Mouse (Mus musculus) splenic B cell, adult 2 months (primary cell): Measurements from ENCODE around the gene Dbil5.

Experiments used
- DNase-seq: peaks from one replicate; pipeline ENCODE4 v3.0.0-alpha.2; 2011; ENCODE audit warnings: low read depth, low spot score
- H3K27me3 ChIP-seq: 2 replicates; pipeline ENCODE4 v1.6.1; 2012; ENCODE audit warnings: mild to moderate bottlenecking, low read length, moderate library complexity, mixed read lengths; ENCODE audit not compliant: control insufficient read depth, poor library complexity, insufficient read depth, severe bottlenecking
- H3K36me3 ChIP-seq: 2 replicates; pipeline ENCODE4 v1.6.1; 2012; ENCODE audit warnings: mild to moderate bottlenecking, low read length, moderate library complexity, mixed read lengths; ENCODE audit not compliant: control insufficient read depth, poor library complexity, insufficient read depth, severe bottlenecking

The Dbil5 gene

GRCm38 (mm10) chr11:76217390-76217800, at the start of gene Dbil5, which contains the start of gene Gemin4:
Gene Dbil5, plus strand, starts transcription at chr11:76217608.
Gene Gemin4, minus strand, starts transcription at chr11:76217664.
- no peaks in the 10 kb centered on the region for H3K27me3 ChIP-seq
- peak; percentile 99 for DNase-seq
- H3K36me3 ChIP-seq = 0 out of 2 replicates have a peak, but pooled peaks cover 2% of the 10 kb centered on the region

DNA sequence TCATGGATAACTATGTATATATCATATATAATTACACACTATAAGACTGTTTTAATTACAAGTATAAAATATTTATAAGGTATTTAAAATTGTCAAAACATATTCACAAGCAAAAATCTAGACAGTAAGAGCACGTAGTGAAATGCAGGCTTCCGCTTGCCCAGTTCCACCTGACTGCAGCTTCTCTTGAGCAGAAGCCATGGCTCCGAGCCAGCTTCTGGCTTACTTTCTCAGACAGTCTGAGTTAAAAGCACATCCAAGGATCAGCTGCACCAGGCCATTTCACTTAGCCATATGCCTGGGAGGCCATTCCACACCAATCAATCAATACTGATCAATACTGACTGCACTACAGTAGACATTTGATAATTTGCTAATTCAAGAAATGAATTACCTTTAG, 48.4 kb upstream of the Dbil5 start:
- H3K27me3 ChIP-seq = no peaks in the 10 kb centered on the region
- peaks cover 8% of the 10 kb centered on the region; the same call in 1 of the 2 replicates for H3K36me3 ChIP-seq
- DNase-seq = no peak

GRCm38 (mm10) chr11:76170207-76170606, 47.2 kb upstream of the Dbil5 start:
- peaks cover 8% of the 10 kb centered on the region; the same call in 1 of the 2 replicates for H3K36me3 ChIP-seq
- H3K27me3 ChIP-seq = no peaks in the 10 kb centered on the region
- DNase-seq = no peak

- no peaks in the 10 kb centered on the region for H3K36me3 ChIP-seq
- H3K27me3 ChIP-seq = no peaks in the 10 kb centered on the region
- peak; percentile 12 for DNase-seq
Observed at GRCm38 (mm10) chr11:76178726-76179494, 38.5 kb upstream of the Dbil5 start.

GRCm38 (mm10) chr11:76179495-76180145, 37.8 kb upstream of the Dbil5 start, which contains the start of the genes Vps53 and Fam57a:
Gene Vps53, minus strand, starts transcription at chr11:76179647.
Gene Fam57a, plus strand, starts transcription at chr11:76179671.
- H3K27me3 ChIP-seq = no peaks in the 10 kb centered on the region
- DNase-seq = peak; percentile 68
- H3K36me3 ChIP-seq = no peaks in the 10 kb centered on the region

DNA sequence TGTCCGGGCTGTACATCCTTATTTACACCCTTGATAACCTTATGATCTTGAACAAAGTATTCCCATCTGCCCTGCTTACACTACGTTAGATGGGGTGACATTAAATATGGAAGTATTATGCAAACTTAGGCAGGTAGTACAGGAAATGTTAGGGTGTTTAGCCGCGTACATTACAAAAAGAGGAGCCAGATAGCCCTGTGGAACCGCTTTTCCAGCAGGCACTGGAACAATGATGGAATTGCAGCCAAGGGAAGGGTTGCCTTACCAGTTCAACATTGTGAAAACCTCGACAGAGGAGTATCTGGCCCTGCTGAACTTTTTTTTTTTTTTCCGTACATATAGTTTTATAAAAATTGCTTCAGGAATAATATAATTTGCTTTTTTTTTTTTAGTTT, 37.3 kb upstream of the Dbil5 start:
- H3K27me3 ChIP-seq = no peaks in the 10 kb centered on the region
- H3K36me3 ChIP-seq = no peaks in the 10 kb centered on the region
- DNase-seq = no peak

- Histone ChIP-seq H3K36me3 (no peaks in the 10 kb centered on the region), H3K27me3 (no peaks in the 10 kb centered on the region)
- no peak for DNase-seq
Observed at GRCm38 (mm10) chr11:76183745-76184144, 33.7 kb upstream of the Dbil5 start.

- Histone ChIP-seq H3K36me3 (no peaks in the 10 kb centered on the region), H3K27me3 (no peaks in the 10 kb centered on the region)
- peak; percentile 20 for DNase-seq
Observed at GRCm38 (mm10) chr11:76186908-76187307, 30.5 kb upstream of the Dbil5 start.

DNA sequence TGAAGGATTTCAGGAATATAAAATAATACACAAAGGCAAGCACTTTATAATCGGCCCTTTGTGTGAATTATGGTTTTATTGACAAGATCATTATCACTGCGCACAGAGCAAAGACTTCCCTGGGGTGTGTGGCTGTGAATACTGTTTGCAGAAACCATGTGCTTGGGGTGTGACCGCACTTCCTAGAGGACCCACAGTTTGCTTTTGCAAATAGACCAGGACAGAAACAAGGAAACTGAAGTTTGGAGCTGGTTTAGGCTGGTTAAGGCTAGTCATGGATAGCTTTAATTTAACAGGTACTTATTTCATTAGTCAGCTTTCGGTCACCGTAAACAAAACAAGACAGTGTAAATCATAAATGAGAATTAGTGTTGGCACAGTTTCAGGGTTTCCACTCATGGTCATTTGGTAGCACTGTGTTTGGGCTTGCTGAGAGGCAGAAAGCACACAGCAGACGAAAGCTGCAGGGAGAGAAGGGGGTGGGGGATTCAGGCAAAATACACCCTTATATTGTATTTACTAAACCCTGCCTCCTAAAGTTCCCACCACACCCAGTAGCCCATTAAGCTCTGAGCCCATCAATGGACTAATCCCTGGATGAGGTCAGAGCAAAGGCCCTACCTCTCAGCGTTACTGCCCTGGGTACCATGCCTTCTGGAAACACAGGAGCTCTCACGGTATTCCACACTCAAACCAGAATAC, 21.0 kb upstream of the Dbil5 start:
- Histone ChIP-seq H3K27me3 (no peaks in the 10 kb centered on the region), H3K36me3 (no peaks in the 10 kb centered on the region)
- no peak for DNase-seq

DNA sequence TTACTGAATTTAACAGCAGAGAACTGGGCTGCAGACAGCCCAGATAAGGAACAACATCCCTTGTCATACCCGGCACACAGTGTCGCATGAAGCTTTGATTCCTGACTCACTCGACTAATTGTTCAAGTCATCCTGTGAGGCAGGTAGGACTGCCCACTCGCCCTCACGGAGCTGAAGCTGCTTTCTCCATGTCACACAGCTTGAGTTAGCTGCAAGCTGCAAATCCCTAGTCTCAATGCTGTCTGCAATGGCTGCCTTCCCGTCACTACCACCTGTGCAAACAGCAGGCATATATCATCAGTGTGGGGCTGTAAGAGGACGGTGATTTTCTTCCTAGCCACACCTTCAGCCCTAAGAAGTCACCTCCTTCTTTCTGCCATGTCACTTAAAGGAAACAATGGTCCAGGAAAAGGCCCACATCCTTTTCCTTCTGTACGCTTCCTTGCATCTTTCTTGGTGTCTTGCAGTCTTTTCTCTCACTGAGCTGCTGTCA, 20.4 kb upstream of the Dbil5 start:
- Histone ChIP-seq H3K27me3 (no peaks in the 10 kb centered on the region), H3K36me3 (no peaks in the 10 kb centered on the region)
- DNase-seq = no peak

- DNase-seq = peak; percentile 59
- no peaks in the 10 kb centered on the region for H3K27me3 ChIP-seq
- H3K36me3 ChIP-seq = no peaks in the 10 kb centered on the region
Observed at GRCm38 (mm10) chr11:76201761-76202674, 15.4 kb upstream of the Dbil5 start.

DNA sequence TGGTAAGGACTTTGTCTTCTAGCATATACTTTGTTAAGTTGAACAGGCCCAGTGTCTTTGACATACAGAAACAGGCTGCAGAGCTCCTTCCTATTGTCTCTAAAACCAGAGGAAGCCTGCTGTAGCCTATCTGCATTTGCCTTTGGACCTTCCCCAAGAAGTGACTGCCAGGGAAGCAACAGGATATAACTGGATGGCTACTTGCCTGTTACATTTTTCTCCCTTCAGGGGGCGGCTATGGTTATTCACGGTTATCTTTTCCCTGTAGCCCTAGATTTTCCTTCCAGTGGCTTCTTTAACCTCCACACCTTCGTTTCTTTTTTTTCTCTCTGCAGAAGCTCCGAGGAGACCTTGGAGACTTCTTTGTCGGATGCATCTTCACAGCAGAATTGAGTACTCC, 10.6 kb upstream of the Dbil5 start:
- H3K36me3 ChIP-seq = no peaks in the 10 kb centered on the region; the same call in 1 of the 2 replicates
- H3K27me3 ChIP-seq = no peaks in the 10 kb centered on the region
- DNase-seq = no peak

- no peaks in the 10 kb centered on the region for H3K27me3 ChIP-seq
- DNase-seq = no peak
- H3K36me3 ChIP-seq = no peaks in the 10 kb centered on the region; the same call in 1 of the 2 replicates
Observed at GRCm38 (mm10) chr11:76210228-76210985, 7.0 kb upstream of the Dbil5 start.
